In genomic region chr12:69356546-69357299, GRCm38 (mm10) we compare ENCODE assay signal across 8 mouse cellular contexts. TPM values are rescaled to one million over a fixed set of nuclear protein-coding genes. Genes with fewer than 3 reads are reported as not detected.
DNase-seq lines count a peak whose midpoint lies in the region; ATAC-seq lines count a peak whose summit lies in the region.

Gene Nemf (minus strand): TSS chr12:69357165.

- under 1% methylated on average over 47 of the region's 50 CpGs for WGBS in forebrain, embryonic 11.5 days
- under 1% methylated on average over 47 of the region's 50 CpGs for WGBS in heart, embryonic 16.5 days
- WGBS in liver, embryonic 15.5 days (ENCODE audit: insufficient replicate concordance) = under 1% methylated on average over 50 of the region's 50 CpGs
- WGBS in neural tube, embryonic 12.5 days = under 1% methylated on average over 47 of the region's 50 CpGs

- peak within 1 kb of the TSS; percentile 90 for H3K9ac ChIP-seq in forebrain, embryonic 11.5 days (ENCODE audit: low read length)
- H3K9ac ChIP-seq in heart, embryonic 16.5 days (ENCODE audit: low read length) = peak within 1 kb of the TSS; percentile 97
- peak within 1 kb of the TSS; percentile 96 for H3K9ac ChIP-seq in liver, embryonic 15.5 days
- H3K9ac ChIP-seq in neural tube, embryonic 12.5 days = peak within 1 kb of the TSS; percentile 95

- H3K4me2 ChIP-seq in forebrain, embryonic 11.5 days (ENCODE audit: low read depth, low read length, severe bottlenecking) = peak within 1 kb of the TSS; percentile 65
- H3K4me2 ChIP-seq in heart, embryonic 16.5 days (ENCODE audit: low read depth, low read length) = peak within 1 kb of the TSS; percentile 93
- peak within 1 kb of the TSS; percentile 73 for H3K4me2 ChIP-seq in liver, embryonic 15.5 days
- peak within 1 kb of the TSS; percentile 85 for H3K4me2 ChIP-seq in neural tube, embryonic 12.5 days (replicated peaks)

- H3K27ac ChIP-seq in forebrain, embryonic 11.5 days (ENCODE audit: low read depth, low read length) = peak within 1 kb of the TSS; percentile 63
- H3K27ac ChIP-seq in heart, embryonic 16.5 days (ENCODE audit: low read length) = peak within 1 kb of the TSS; percentile 75
- peak within 1 kb of the TSS; percentile 92 for H3K27ac ChIP-seq in liver, embryonic 15.5 days (replicated peaks)
- H3K27ac ChIP-seq in neural tube, embryonic 12.5 days = peak within 1 kb of the TSS; percentile 64; the same call in 1 of the 2 replicates

- peaks cover 3% of the 10 kb centered on the region; the same call in 1 of the 2 replicates for H3K36me3 ChIP-seq in forebrain, embryonic 11.5 days (ENCODE audit: control insufficient read depth, insufficient read depth, low read length)
- H3K36me3 ChIP-seq in heart, embryonic 16.5 days (ENCODE audit: control insufficient read depth, insufficient read depth) = peaks cover 13% of the 10 kb centered on the region
- H3K36me3 ChIP-seq in liver, embryonic 15.5 days (replicated peaks) = peaks cover 28% of the 10 kb centered on the region
- H3K36me3 ChIP-seq in neural tube, embryonic 12.5 days = peaks cover 25% of the 10 kb centered on the region

- peak within 1 kb of the TSS; percentile 88 for H3K4me3 ChIP-seq in forebrain, embryonic 11.5 days (ENCODE audit: low read depth, low read length)
- peak within 1 kb of the TSS; percentile 79 for H3K4me3 ChIP-seq in heart, embryonic 16.5 days (ENCODE audit: low read length)
- peak within 1 kb of the TSS; percentile 95 for H3K4me3 ChIP-seq in liver, embryonic 15.5 days (replicated peaks)
- peak within 1 kb of the TSS; percentile 88 for H3K4me3 ChIP-seq in neural tube, embryonic 12.5 days

- H3K4me1 ChIP-seq in forebrain, embryonic 11.5 days (replicated peaks; ENCODE audit: control insufficient read depth, insufficient read depth, low read length) = no peaks in the 10 kb centered on the region; the same call in 1 of the 2 replicates
- peaks cover 8% of the 10 kb centered on the region for H3K4me1 ChIP-seq in heart, embryonic 16.5 days (ENCODE audit: control insufficient read depth, insufficient read depth, low read length)
- peaks cover 15% of the 10 kb centered on the region for H3K4me1 ChIP-seq in liver, embryonic 15.5 days (replicated peaks)
- H3K4me1 ChIP-seq in neural tube, embryonic 12.5 days = peaks cover 3% of the 10 kb centered on the region; the same call in 1 of the 2 replicates

- ATAC-seq in forebrain, embryonic 11.5 days (replicated peaks; ENCODE audit: low FRiP score) = peak; percentile 55
- peak; percentile 42; the same call in 1 of the 2 replicates for ATAC-seq in heart, embryonic 16.5 days (replicated peaks; ENCODE audit: extremely low read depth, insufficient read depth, low FRiP score)
- ATAC-seq in liver, embryonic 15.5 days (ENCODE audit: insufficient read depth) = peak; percentile 30
- ATAC-seq in neural tube, embryonic 12.5 days (ENCODE audit: low FRiP score, low read depth) = peak; percentile 65

- H3K27me3 ChIP-seq in forebrain, embryonic 11.5 days (ENCODE audit: control insufficient read depth, insufficient read depth, low read length) = no peaks in the 10 kb centered on the region
- H3K27me3 ChIP-seq in heart, embryonic 16.5 days (ENCODE audit: control insufficient read depth, insufficient read depth, low read length) = no peaks in the 10 kb centered on the region
- H3K27me3 ChIP-seq in liver, embryonic 15.5 days = no peaks in the 10 kb centered on the region
- no peaks in the 10 kb centered on the region for H3K27me3 ChIP-seq in neural tube, embryonic 12.5 days (replicated peaks)

- no peaks in the 10 kb centered on the region for H3K9me3 ChIP-seq in forebrain, embryonic 11.5 days (ENCODE audit: control insufficient read depth, low read length)
- no peaks in the 10 kb centered on the region for H3K9me3 ChIP-seq in heart, embryonic 16.5 days (replicated peaks; ENCODE audit: control insufficient read depth, low read length)
- no peaks in the 10 kb centered on the region for H3K9me3 ChIP-seq in liver, embryonic 15.5 days (replicated peaks)
- no peaks in the 10 kb centered on the region for H3K9me3 ChIP-seq in neural tube, embryonic 12.5 days

- DNase-seq in CD8-positive naive resting alpha-beta T cell, adult 2 months (ENCODE audit: low read depth in 2 of 2, low spot score in 2 of 2) = peak; percentile 60 to 73
- peak; percentile 85 for DNase-seq in c-Kit-positive CD71-negative TER-119-negative erythroid progenitor cells, embryonic 14.5 days (ENCODE audit: low read depth)
- peak; percentile 85 for DNase-seq in forebrain, embryonic 11.5 days (ENCODE audit: low spot score)
- DNase-seq in kidney, postnatal 36 days = peak; percentile 91 to 93
- DNase-seq in telencephalon, adult 2 months (ENCODE audit: low read depth, low spot score) = peak; percentile 92

RNA-seq across cellular contexts. Expression of gene Nemf, which starts in this region (rescaled TPM):
- polyA plus RNA-seq in forebrain, embryonic 11.5 days (2014; fragmentation: Nextera tagmentation; extraction: Ambion mirVana) = 92.2 and 98.0 TPM in 2 replicates
- 62.6 and 68.5 TPM in 2 replicates for polyA plus RNA-seq in heart, embryonic 16.5 days (2015; fragmentation: Nextera tagmentation; extraction: Ambion mirVana)
- polyA plus RNA-seq in liver, embryonic 15.5 days (2015; fragmentation: Nextera tagmentation; extraction: Ambion mirVana) = 33.1 and 35.3 TPM in 2 replicates
- 89.2 and 96.3 TPM in 2 replicates for polyA plus RNA-seq in neural tube, embryonic 12.5 days (2016; fragmentation: Nextera tagmentation; extraction: Ambion mirVana)

Comparison
In these comparisons a context has a peak if more than half of its experiments do, and no peak if none do; other contexts are left out.
1. Peak in every context shown above with its lines: DNase-seq, ATAC-seq, H3K4me3 ChIP-seq and H3K27ac ChIP-seq.